ENCODE assay signal across 8 mouse cellular contexts in the genomic region with DNA sequence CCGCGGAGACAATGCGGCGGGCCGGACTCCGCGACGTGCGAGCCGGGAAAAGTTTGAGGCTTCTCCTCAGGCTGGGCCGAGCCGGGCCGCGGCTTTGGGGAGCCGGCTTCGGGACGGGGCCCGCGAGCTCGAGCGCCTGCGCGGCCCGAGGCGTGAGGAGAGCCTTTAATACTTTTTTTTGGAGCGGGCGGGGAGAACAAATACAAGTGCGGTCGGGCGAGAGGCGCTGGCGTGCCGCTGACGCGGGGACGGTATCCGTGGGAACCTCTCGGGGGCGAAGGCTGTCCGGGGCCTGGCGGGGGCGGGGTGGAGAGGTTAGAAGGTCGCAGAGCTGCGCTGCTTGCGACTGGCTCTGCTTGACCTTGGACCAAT.
DNase-seq lines count a peak whose midpoint lies in the region; ATAC-seq and TF ChIP-seq lines count a peak whose summit lies in the region.

No protein-coding gene starts in this region.

- peaks cover 12% of the 10 kb centered on the region for H3K4me1 ChIP-seq in hindbrain, embryonic 12.5 days

- peak overlapping the region; percentile 84 for H3K4me2 ChIP-seq in hindbrain, embryonic 12.5 days (replicated peaks)

- in situ Hi-C loops in Patski (cut with MboI; ENCODE audit: low pct_unique_long_range_greater_than_20kb): loop anchor here (25.0 kb wide), 1 partner anchor 856 kb away; the partner anchor contains the start of gene Fam135a

- no peaks in the 10 kb centered on the region for H3K9me3 ChIP-seq in hindbrain, embryonic 12.5 days (replicated peaks)

- DNase-seq in Patski (ENCODE audit: low read depth, low spot score): no peak
- peak; percentile 81 to 85 for DNase-seq in cerebellum, postnatal 10 days
- DNase-seq in frontal cortex, postnatal 10 days (ENCODE audit: low spot score in 2 of 2): peak; percentile 64 to 66
- peak; percentile 54 to 66 for DNase-seq in layer of hippocampus, postnatal 25 days (ENCODE audit: extremely low spot score in 1 of 2, low spot score in 1 of 2)
- DNase-seq in lung, postnatal 25 days (ENCODE audit: low spot score): peak; percentile 80
- peak; percentile 74 for DNase-seq in right cerebral cortex, adult 18-20 months
- DNase-seq in urinary bladder, adult 2 months (ENCODE audit: low spot score): peak; percentile 70

- POLR2A ChIA-PET in Patski (lab: Charles Lee): interaction anchor here (2.8 kb wide), 1 partner anchor 15 kb away, joined by 16 read pairs; no protein-coding TSS in a partner anchor

- under 1% methylated on average over 45 of the region's 45 CpGs for WGBS in hindbrain, embryonic 12.5 days

- H3K27ac ChIP-seq in hindbrain, embryonic 12.5 days: peak overlapping the region; percentile 95

- ATAC-seq in Patski: peak; percentile 44
- no peak; the same call in 1 of the 2 replicates for ATAC-seq in hindbrain, embryonic 12.5 days (ENCODE audit: low FRiP score)

- H3K9ac ChIP-seq in hindbrain, embryonic 12.5 days: peak overlapping the region; percentile 87

- TF ChIP-seq CTCF in Patski (IDR thresholded peaks at IDR 0.05): no peak

- CTCF ChIA-PET in Patski (lab: Charles Lee): interaction anchor here (2.5 kb wide), 1 partner anchor 30 kb away, joined by 10 read pairs; no protein-coding TSS in a partner anchor

- H3K4me3 ChIP-seq in hindbrain, embryonic 12.5 days: peak overlapping the region; percentile 81

- no peaks in the 10 kb centered on the region for H3K27me3 ChIP-seq in Patski
- no peaks in the 10 kb centered on the region for H3K27me3 ChIP-seq in hindbrain, embryonic 12.5 days

- H3K36me3 ChIP-seq in hindbrain, embryonic 12.5 days: no peaks in the 10 kb centered on the region
